8 mouse cellular contexts compared by ENCODE assay signal in the genomic region with DNA sequence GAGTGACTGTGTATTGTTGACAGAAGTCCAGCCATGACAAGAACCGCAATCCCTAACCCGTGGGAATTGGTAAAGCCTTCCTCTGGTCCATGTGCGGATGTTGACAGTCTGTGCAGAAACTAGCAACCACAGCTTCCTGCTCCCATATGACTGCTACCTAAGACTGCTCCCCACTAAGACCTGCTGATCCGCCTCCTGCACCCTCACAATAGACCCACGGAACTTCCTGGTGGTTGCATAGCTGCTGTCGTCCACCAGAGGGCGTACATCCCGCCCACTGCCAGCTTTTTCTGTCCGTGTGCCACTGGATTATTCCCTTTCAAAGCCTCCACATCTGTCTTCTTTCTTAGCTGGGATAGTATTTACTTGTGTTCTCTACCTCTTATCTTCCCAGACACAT. TPM values are rescaled to one million over a fixed set of nuclear protein-coding genes. Genes with fewer than 3 reads are reported as not detected.
DNase-seq lines count a peak whose midpoint lies in the region; ATAC-seq and TF ChIP-seq lines count a peak whose summit lies in the region.

No protein-coding gene starts in this region.

- peak; percentile 84 for TF ChIP-seq CTCF in liver, adult 2 months (IDR thresholded peaks at IDR 0.05; ENCODE audit: low read depth, low read length)
- peak; percentile 95 for TF ChIP-seq CTCF in bone marrow macrophage, adult 2 months (IDR thresholded peaks at IDR 0.05; ENCODE audit: low read depth, low read length)
- TF ChIP-seq CTCF in lung, adult 2 months (IDR thresholded peaks at IDR 0.05; ENCODE audit: insufficient read depth, low read length): peak; percentile 88

- H3K79me2 ChIP-seq in liver, adult 2 months (ENCODE audit: control insufficient read depth, insufficient read depth, low read length): no peaks in the 10 kb centered on the region

- H3K4me1 ChIP-seq in liver, adult 2 months (ENCODE audit: control insufficient read depth, insufficient read depth, low read length): no peaks in the 10 kb centered on the region
- H3K4me1 ChIP-seq in bone marrow macrophage, adult 2 months (ENCODE audit: control insufficient read depth, insufficient read depth, low read length): peaks cover 2% of the 10 kb centered on the region; the same call in 1 of the 2 replicates
- no peaks in the 10 kb centered on the region for H3K4me1 ChIP-seq in lung, adult 2 months (ENCODE audit: control insufficient read depth, insufficient read depth, low read length)

- DNase-seq in embryo, embryonic 10 days (ENCODE audit: low spot score): peak; percentile 43
- DNase-seq in embryo, embryonic 11 days: no peak
- peak; percentile 14 for DNase-seq in liver, adult 2 months (ENCODE audit: extremely low read depth, low read depth, low spot score)
- no peak for DNase-seq in liver
- DNase-seq in lung, adult 2 months: peak; percentile 43
- peak; percentile 78 for DNase-seq in splenic B cell, adult 2 months (ENCODE audit: low read depth, low spot score)

- no peak for TF ChIP-seq POLR2A in liver, adult 2 months (IDR thresholded peaks at IDR 0.05; ENCODE audit: extremely low read depth, insufficient read depth, low read length)
- TF ChIP-seq POLR2A in bone marrow macrophage, adult 2 months (IDR thresholded peaks at IDR 0.05; ENCODE audit: borderline replicate concordance, low read depth, low read length): no peak
- TF ChIP-seq POLR2A in lung, adult 2 months (IDR thresholded peaks at IDR 0.05; ENCODE audit: borderline replicate concordance, extremely low read depth, low read depth, low read length): no peak

- no peak for ATAC-seq in cerebellum, adult (ENCODE audit: insufficient number of reproducible peaks, low FRiP score, low TSS enrichment)

- 46% methylated on average over 9 of the region's 9 CpGs for WGBS in liver, adult 2 months
- 34% methylated on average over 9 of the region's 9 CpGs for WGBS in lung, adult 2 months

- H3K27ac ChIP-seq in liver, adult 2 months (replicated peaks; ENCODE audit: insufficient read depth, low read depth, low read length): no peak overlapping the region
- H3K27ac ChIP-seq in bone marrow macrophage, adult 2 months (ENCODE audit: insufficient read depth, low read depth, low read length): no peak overlapping the region

- H3K27me3 ChIP-seq in liver, adult 2 months (ENCODE audit: control insufficient read depth, insufficient read depth, low read length): no peaks in the 10 kb centered on the region; the same call in 1 of the 2 replicates
- no peaks in the 10 kb centered on the region for H3K27me3 ChIP-seq in splenic B cell, adult 2 months (ENCODE audit: control insufficient read depth, insufficient read depth, low read length, poor library complexity, severe bottlenecking)

- no peaks in the 10 kb centered on the region for H3K36me3 ChIP-seq in liver, adult 2 months (ENCODE audit: control insufficient read depth, insufficient read depth, low read length)
- no peaks in the 10 kb centered on the region for H3K36me3 ChIP-seq in splenic B cell, adult 2 months (ENCODE audit: control insufficient read depth, insufficient read depth, low read length, poor library complexity, severe bottlenecking)

- H3K4me3 ChIP-seq in liver, adult 2 months (ENCODE audit: insufficient read depth, low read depth, low read length): no peak overlapping the region
- H3K4me3 ChIP-seq in bone marrow macrophage, adult 2 months (ENCODE audit: insufficient read depth, low read length): no peak overlapping the region
- H3K4me3 ChIP-seq in lung, adult 2 months (replicated peaks; ENCODE audit: extremely low read depth, low read depth, low read length): no peak overlapping the region

- no peak overlapping the region for H3K9ac ChIP-seq in liver, adult 2 months (ENCODE audit: low read depth, low read length)

RNA-seq across cellular contexts. Expression of gene Pik3r5, which starts 14.1 kb away (rescaled TPM):
- total RNA-seq in liver, adult 2 months (2014; rRNA removed): 0.28 and 1.2 TPM in 2 replicates
- 0.29 and 0.77 TPM in 2 replicates for polyA plus RNA-seq in liver, adult 2 months (2012; rRNA removed)
- polyA plus RNA-seq in bone marrow macrophage, adult 2 months (2012; ENCODE audit: insufficient read depth, insufficient read length, missing spikeins): 120 and 122 TPM in 2 replicates
- polyA plus RNA-seq in lung, adult 2 months (2012; rRNA removed): 10.8 and 11.7 TPM in 2 replicates

RNA-seq across cellular contexts. Expression of gene Ntn1, which starts 17.2 kb away (rescaled TPM):
- 4.9 and 7.2 TPM in 2 replicates for total RNA-seq in liver, adult 2 months (2014; rRNA removed)
- 5.5 and 7.8 TPM in 2 replicates for polyA plus RNA-seq in liver, adult 2 months (2012; rRNA removed)
- polyA plus RNA-seq in bone marrow macrophage, adult 2 months (2012; ENCODE audit: insufficient read depth, insufficient read length, missing spikeins): 0.09 TPM in 1 of 2 replicates, not detected in the other
- polyA plus RNA-seq in lung, adult 2 months (2012; rRNA removed): 58.8 and 65.7 TPM in 2 replicates

Comparison
In these comparisons a context has a peak if more than half of its experiments do, and no peak if none do; other contexts are left out.
1. DNase-seq: peak in embryo, embryonic 10 days (single experiment), liver, adult 2 months (single experiment), lung, adult 2 months (single experiment) and splenic B cell, adult 2 months (single experiment); none in embryo, embryonic 11 days (single experiment) and liver (single experiment).
2. Peak in every context shown above with its lines, with median percentiles within 50 percentile points of each other: CTCF ChIP-seq.